In the genomic region with DNA sequence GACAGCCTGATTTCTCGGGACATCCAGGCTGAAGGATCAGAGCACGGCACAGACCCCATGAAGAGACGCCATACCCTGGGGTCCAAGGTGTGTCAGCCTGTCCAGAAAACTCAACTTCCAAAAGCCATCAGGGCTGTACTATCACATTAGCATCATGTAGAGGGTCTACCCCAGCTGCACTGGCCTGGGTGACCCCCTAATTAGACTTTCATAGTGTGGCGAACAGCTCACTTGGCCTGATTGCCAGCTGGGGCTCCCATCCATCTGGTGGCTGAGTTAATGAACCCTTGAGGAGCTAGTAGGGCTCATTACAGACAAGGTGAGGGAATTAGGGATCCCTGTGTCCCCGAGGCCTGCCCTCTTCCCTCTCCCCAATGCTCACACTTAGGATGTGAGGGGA, we compare ENCODE assay signal across 15 mouse cellular contexts.
A peak's percentile ranks its signal among the peaks of the same experiment; 100 is the strongest.
DNase-seq lines count a peak whose midpoint lies in the region; ATAC-seq lines count a peak whose summit lies in the region.
"Had no signal": no experiment of that assay in that cellular context is flagged by ENCODE, and none has a peak within 500 bp of the region (broad histone marks: within the 10 kb centered on the region; RNA-seq: fewer than 3 reads in every experiment).

No protein-coding gene starts in this region.

- no peaks in the 10 kb centered on the region for H3K36me3 ChIP-seq in neural tube, embryonic 11.5 days (ENCODE audit: control insufficient read depth, insufficient read depth, low read length)
- H3K36me3 ChIP-seq in hindbrain, embryonic 10.5 days: peaks cover 54% of the 10 kb centered on the region
- H3K36me3 ChIP-seq in midbrain, embryonic 13.5 days: peaks cover 34% of the 10 kb centered on the region
- H3K36me3 ChIP-seq: liver, embryonic 13.5 days had no signal

- H3K27ac ChIP-seq in neural tube, embryonic 11.5 days (ENCODE audit: low read depth, low read length): no peak overlapping the region
- H3K27ac ChIP-seq in hindbrain, embryonic 10.5 days: peak overlapping the region; percentile 75
- peak overlapping the region; percentile 57 for H3K27ac ChIP-seq in midbrain, embryonic 13.5 days
- H3K27ac ChIP-seq: liver, embryonic 13.5 days; stomach, postnatal 0 days had no signal

- no peak overlapping the region for H3K4me3 ChIP-seq in neural tube, embryonic 11.5 days (ENCODE audit: low read depth, low read length)
- H3K4me3 ChIP-seq in hindbrain, embryonic 10.5 days: no peak overlapping the region
- H3K4me3 ChIP-seq in midbrain, embryonic 13.5 days (replicated peaks): no peak overlapping the region
- H3K4me3 ChIP-seq: liver, embryonic 13.5 days had no signal

- H3K4me1 ChIP-seq in neural tube, embryonic 11.5 days (ENCODE audit: control insufficient read depth, insufficient read depth, low read length): peaks cover 13% of the 10 kb centered on the region
- peaks cover 45% of the 10 kb centered on the region for H3K4me1 ChIP-seq in hindbrain, embryonic 10.5 days (replicated peaks)
- H3K4me1 ChIP-seq in midbrain, embryonic 13.5 days (replicated peaks): peaks cover 47% of the 10 kb centered on the region
- H3K4me1 ChIP-seq: liver, embryonic 13.5 days had no signal

- no peaks in the 10 kb centered on the region for H3K9me3 ChIP-seq in neural tube, embryonic 11.5 days (ENCODE audit: control insufficient read depth, low read length)
- H3K9me3 ChIP-seq in hindbrain, embryonic 10.5 days: no peaks in the 10 kb centered on the region
- no peaks in the 10 kb centered on the region for H3K9me3 ChIP-seq in midbrain, embryonic 13.5 days
- H3K9me3 ChIP-seq: liver, embryonic 13.5 days had no signal

- no peaks in the 10 kb centered on the region for H3K27me3 ChIP-seq in neural tube, embryonic 11.5 days (ENCODE audit: control insufficient read depth, insufficient read depth, low read length)
- H3K27me3 ChIP-seq in hindbrain, embryonic 10.5 days (ENCODE audit: insufficient read depth, poor library complexity, severe bottlenecking): no peaks in the 10 kb centered on the region
- no peaks in the 10 kb centered on the region for H3K27me3 ChIP-seq in midbrain, embryonic 13.5 days
- H3K27me3 ChIP-seq: liver, embryonic 13.5 days had no signal

- ATAC-seq in neural tube, embryonic 11.5 days (ENCODE audit: insufficient read depth, low FRiP score, low TSS enrichment): peak; percentile 62; the same call in 1 of the 2 replicates
- peak; percentile 80 for ATAC-seq in midbrain, embryonic 13.5 days
- ATAC-seq in monocyte, adult 5-6 weeks (replicated peaks; ENCODE audit: insufficient number of reproducible peaks, low FRiP score, low TSS enrichment, poor library complexity, severe bottlenecking): no peak
- no peak for ATAC-seq in erythroblast, adult 5-6 weeks (replicated peaks; ENCODE audit: low FRiP score, poor library complexity, severe bottlenecking)

- DNase-seq in neural tube, embryonic 11.5 days (ENCODE audit: low spot score): peak; percentile 40
- no peak for DNase-seq in neural tube, embryonic 10.5 days (ENCODE audit: extremely low spot score, low spot score)
- DNase-seq in hindbrain, embryonic 10.5 days (ENCODE audit: low spot score): peak; percentile 36
- DNase-seq in kidney, postnatal 25 days: no peak
- DNase-seq: adrenal gland, postnatal 10 days; cerebellum, adult 8-10 months; kidney, adult 11 months; kidney, postnatal 10 days; liver, embryonic 13.5 days; lung, postnatal 10 days; thymus, postnatal 4 days had no signal

- H3K9ac ChIP-seq in neural tube, embryonic 11.5 days (ENCODE audit: low read length): no peak overlapping the region
- H3K9ac ChIP-seq in midbrain, embryonic 13.5 days (replicated peaks): no peak overlapping the region
- H3K9ac ChIP-seq: liver, embryonic 13.5 days had no signal

- WGBS in neural tube, embryonic 11.5 days: 69% methylated on average over 5 of the region's 5 CpGs
- WGBS in hindbrain, embryonic 10.5 days: 75% methylated on average over 5 of the region's 5 CpGs
- 53% methylated on average over 5 of the region's 5 CpGs for WGBS in midbrain, embryonic 13.5 days

- H3K4me2 ChIP-seq in neural tube, embryonic 11.5 days (ENCODE audit: low read depth): no peak overlapping the region
- no peak overlapping the region for H3K4me2 ChIP-seq in midbrain, embryonic 13.5 days (replicated peaks)
- H3K4me2 ChIP-seq: liver, embryonic 13.5 days had no signal

Comparison
In these comparisons a context has a peak if more than half of its experiments do, and no peak if none do; other contexts are left out.
1. DNase-seq: peak in neural tube, embryonic 11.5 days (single experiment) and hindbrain, embryonic 10.5 days (single experiment); none in neural tube, embryonic 10.5 days (single experiment) and kidney, postnatal 25 days (0 of 2).
2. ATAC-seq: peak in neural tube, embryonic 11.5 days (single experiment) and midbrain, embryonic 13.5 days (single experiment); none in monocyte, adult 5-6 weeks (single experiment) and erythroblast, adult 5-6 weeks (single experiment).